Comparison of ENCODE assay signal across 15 mouse cellular contexts in the genomic region with DNA sequence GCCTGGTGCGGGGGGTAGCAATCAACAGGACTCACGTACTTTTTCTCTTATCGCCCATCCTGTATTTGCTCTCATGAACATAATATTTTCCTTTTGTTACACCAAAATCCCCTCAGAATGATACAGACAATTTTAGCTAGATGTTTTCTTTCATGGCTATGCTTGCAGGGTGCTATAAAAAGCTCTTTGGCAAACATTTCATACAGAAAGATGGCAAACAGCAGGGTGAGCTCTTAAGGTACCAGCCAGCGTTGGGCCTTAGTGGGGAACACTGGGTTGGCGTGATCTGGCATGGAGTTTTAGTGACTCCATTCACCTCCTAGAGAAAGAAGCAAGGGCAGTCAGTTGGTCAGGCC.
A peak's percentile ranks its signal among the peaks of the same experiment; 100 is the strongest.
DNase-seq lines count a peak whose midpoint lies in the region; ATAC-seq lines count a peak whose summit lies in the region.
"Had no signal": no experiment of that assay in that cellular context is flagged by ENCODE, and none has a peak within 500 bp of the region (broad histone marks: within the 10 kb centered on the region; RNA-seq: fewer than 3 reads in every experiment).

No protein-coding gene starts in this region.

- peak overlapping the region; percentile 48 for H3K9ac ChIP-seq in forebrain, embryonic 11.5 days (ENCODE audit: low read length)
- H3K9ac ChIP-seq in hindbrain, embryonic 13.5 days: peak overlapping the region; percentile 62; the same call in 1 of the 2 replicates
- H3K9ac ChIP-seq in midbrain, embryonic 13.5 days (replicated peaks): peak overlapping the region; percentile 57
- H3K9ac ChIP-seq in liver, embryonic 12.5 days: no peak overlapping the region
- H3K9ac ChIP-seq: heart, embryonic 15.5 days had no signal

- H3K9me3 ChIP-seq in forebrain, embryonic 11.5 days (ENCODE audit: control insufficient read depth, low read length): no peaks in the 10 kb centered on the region
- no peaks in the 10 kb centered on the region for H3K9me3 ChIP-seq in hindbrain, embryonic 13.5 days
- H3K9me3 ChIP-seq in midbrain, embryonic 13.5 days: no peaks in the 10 kb centered on the region
- no peaks in the 10 kb centered on the region for H3K9me3 ChIP-seq in liver, embryonic 12.5 days (replicated peaks)
- H3K9me3 ChIP-seq: heart, embryonic 15.5 days; neural tube, embryonic 12.5 days had no signal

- H3K4me2 ChIP-seq in forebrain, embryonic 11.5 days (ENCODE audit: low read depth, low read length, severe bottlenecking): no peak overlapping the region
- H3K4me2 ChIP-seq in hindbrain, embryonic 13.5 days: no peak overlapping the region
- no peak overlapping the region for H3K4me2 ChIP-seq in midbrain, embryonic 13.5 days (replicated peaks)
- no peak overlapping the region for H3K4me2 ChIP-seq in liver, embryonic 12.5 days
- H3K4me2 ChIP-seq: heart, embryonic 15.5 days had no signal

- ATAC-seq in forebrain, embryonic 11.5 days (replicated peaks; ENCODE audit: low FRiP score): no peak
- ATAC-seq in hindbrain, embryonic 13.5 days (ENCODE audit: low FRiP score): no peak
- ATAC-seq in midbrain, embryonic 13.5 days: no peak
- ATAC-seq in monocyte, adult 5-6 weeks (replicated peaks; ENCODE audit: insufficient number of reproducible peaks, low FRiP score, low TSS enrichment, poor library complexity, severe bottlenecking): no peak
- no peak for ATAC-seq in liver, embryonic 12.5 days

- 19% methylated on average over 5 of the region's 5 CpGs for WGBS in forebrain, embryonic 11.5 days
- WGBS in hindbrain, embryonic 13.5 days: 29% methylated on average over 5 of the region's 5 CpGs
- 23% methylated on average over 5 of the region's 5 CpGs for WGBS in midbrain, embryonic 13.5 days
- WGBS in liver, embryonic 12.5 days (ENCODE audit: insufficient replicate concordance): 72% methylated on average over 5 of the region's 5 CpGs

- peak; percentile 56 for DNase-seq in brain, adult 2 months (ENCODE audit: low read depth, low spot score)
- no peak for DNase-seq in forebrain, embryonic 11.5 days (ENCODE audit: low spot score)
- no peak for DNase-seq in spleen, postnatal 10 days (ENCODE audit: low spot score in 2 of 2)
- DNase-seq in testis, postnatal 14 days (ENCODE audit: low spot score): no peak
- DNase-seq: cerebellum, adult 11 months; cerebellum, postnatal 36 days; layer of hippocampus, postnatal 36 days had no signal

- no peaks in the 10 kb centered on the region for H3K27me3 ChIP-seq in forebrain, embryonic 11.5 days (ENCODE audit: control insufficient read depth, insufficient read depth, low read length)
- H3K27me3 ChIP-seq in hindbrain, embryonic 13.5 days: peaks cover 2% of the 10 kb centered on the region; the same call in 1 of the 2 replicates
- H3K27me3 ChIP-seq in midbrain, embryonic 13.5 days: no peaks in the 10 kb centered on the region
- H3K27me3 ChIP-seq in liver, embryonic 12.5 days (replicated peaks): peaks cover 13% of the 10 kb centered on the region
- H3K27me3 ChIP-seq: neural tube, embryonic 12.5 days had no signal

- H3K4me3 ChIP-seq in forebrain, embryonic 11.5 days (ENCODE audit: low read depth, low read length): no peak overlapping the region
- no peak overlapping the region for H3K4me3 ChIP-seq in hindbrain, embryonic 13.5 days
- H3K4me3 ChIP-seq in midbrain, embryonic 13.5 days (replicated peaks): no peak overlapping the region
- H3K4me3 ChIP-seq in liver, embryonic 12.5 days: no peak overlapping the region
- H3K4me3 ChIP-seq: heart, embryonic 15.5 days; neural tube, embryonic 12.5 days had no signal

- H3K36me3 ChIP-seq in forebrain, embryonic 11.5 days (ENCODE audit: control insufficient read depth, insufficient read depth, low read length): no peaks in the 10 kb centered on the region; the same call in 1 of the 2 replicates
- H3K36me3 ChIP-seq in hindbrain, embryonic 13.5 days: peaks cover 30% of the 10 kb centered on the region
- peaks cover 50% of the 10 kb centered on the region for H3K36me3 ChIP-seq in midbrain, embryonic 13.5 days
- no peaks in the 10 kb centered on the region for H3K36me3 ChIP-seq in liver, embryonic 12.5 days
- H3K36me3 ChIP-seq: heart, embryonic 15.5 days; neural tube, embryonic 12.5 days had no signal

- peak overlapping the region; percentile 97 for H3K27ac ChIP-seq in forebrain, embryonic 11.5 days (ENCODE audit: low read depth, low read length)
- H3K27ac ChIP-seq in hindbrain, embryonic 13.5 days: peak overlapping the region; percentile 87
- H3K27ac ChIP-seq in midbrain, embryonic 13.5 days: peak overlapping the region; percentile 97
- no peak overlapping the region for H3K27ac ChIP-seq in liver, embryonic 12.5 days
- H3K27ac ChIP-seq: heart, embryonic 15.5 days; kidney, postnatal 0 days; neural tube, embryonic 12.5 days; stomach, postnatal 0 days had no signal

- H3K4me1 ChIP-seq in forebrain, embryonic 11.5 days (replicated peaks; ENCODE audit: control insufficient read depth, insufficient read depth, low read length): peaks cover 35% of the 10 kb centered on the region
- H3K4me1 ChIP-seq in hindbrain, embryonic 13.5 days (replicated peaks): peaks cover 50% of the 10 kb centered on the region
- H3K4me1 ChIP-seq in midbrain, embryonic 13.5 days (replicated peaks): peaks cover 91% of the 10 kb centered on the region
- H3K4me1 ChIP-seq in liver, embryonic 12.5 days: peaks cover 35% of the 10 kb centered on the region
